Mouse (Mus musculus): ENCODE measurements around the gene Pde4a.
"Not testable (repeated sequence)": the region's sequence is repeated elsewhere in the genome, so short reads cannot be mapped to it uniquely, and the experiment has no call there.

Pde4a gene

GRCm38 (mm10) chr9:21245113-21245487 lies 79.6 kb downstream of the Pde4a start:
- no peak for DNase-seq (ENCODE audit: low spot score)

GRCm38 (mm10) chr9:21246342-21246741 lies 80.8 kb downstream of the Pde4a start:
- no peak for DNase-seq (ENCODE audit: low spot score)

DNA sequence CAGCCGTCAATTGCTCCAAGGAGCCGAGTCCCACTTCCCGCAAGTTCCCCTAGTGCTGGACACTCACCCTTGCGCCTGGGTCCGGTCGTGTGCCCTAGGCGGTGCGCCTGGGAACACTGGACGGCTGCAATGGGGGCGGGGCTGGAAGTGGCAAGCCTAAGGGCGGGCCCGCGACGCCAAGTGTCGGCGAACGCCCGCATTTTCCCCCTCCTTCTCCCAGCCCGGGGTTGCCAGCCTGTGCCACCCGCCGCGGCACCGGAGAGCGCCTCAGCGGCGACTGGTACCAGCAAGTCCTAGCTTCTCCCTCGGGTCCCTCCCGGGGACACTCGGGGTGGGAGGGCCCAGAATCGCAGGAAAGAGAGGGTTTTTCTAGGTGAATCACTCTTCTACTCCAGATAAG lies 82.8 kb downstream of the Pde4a start, which contains the start of gene S1pr5:
TSS of gene S1pr5 (minus strand) at position 118 of the 400 bp plus-strand sequence.
- DNase-seq (ENCODE audit: low spot score), result no peak

- no peak for DNase-seq (ENCODE audit: low spot score)
These were observed 84.4 kb downstream of the Pde4a start for GRCm38 (mm10) chr9:21249629-21250508.

- DNase-seq (ENCODE audit: low spot score), result no peak
These were observed 85.0 kb downstream of the Pde4a start for GRCm38 (mm10) chr9:21250509-21250908.

DNA sequence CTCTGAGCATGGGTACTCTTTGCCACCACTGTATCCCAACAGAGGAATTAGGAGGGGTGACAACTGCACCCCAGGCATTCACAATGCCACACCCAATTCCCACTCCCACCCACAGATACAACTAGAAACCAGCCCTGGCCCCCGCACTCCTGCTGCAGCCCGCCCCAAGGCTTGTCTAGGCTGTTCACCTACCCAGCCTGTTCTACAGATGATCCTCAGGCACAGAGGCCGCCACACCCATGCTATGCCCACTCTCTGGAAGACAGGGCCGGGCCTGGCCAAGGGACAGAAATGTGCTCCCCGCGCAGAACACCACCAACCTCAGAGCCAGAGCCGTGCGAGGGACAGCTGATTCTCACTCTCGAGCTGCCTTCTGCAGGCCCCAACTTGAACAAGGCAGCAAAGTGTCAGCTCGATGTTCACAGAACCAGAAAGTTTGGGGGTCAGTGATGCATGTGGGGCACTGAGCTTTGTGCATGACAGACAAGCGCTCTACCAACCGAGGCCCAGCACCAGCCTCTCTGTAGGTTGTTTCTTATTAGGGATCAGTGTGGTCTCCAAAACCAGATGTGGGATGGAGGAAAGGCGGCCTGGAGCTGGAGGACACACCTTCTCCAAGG lies 85.7 kb downstream of the Pde4a start:
- DNase-seq (ENCODE audit: low spot score), result no peak

GRCm38 (mm10) chr9:21254690-21255089 lies 89.2 kb downstream of the Pde4a start:
- no peak for DNase-seq (ENCODE audit: low spot score)

DNA sequence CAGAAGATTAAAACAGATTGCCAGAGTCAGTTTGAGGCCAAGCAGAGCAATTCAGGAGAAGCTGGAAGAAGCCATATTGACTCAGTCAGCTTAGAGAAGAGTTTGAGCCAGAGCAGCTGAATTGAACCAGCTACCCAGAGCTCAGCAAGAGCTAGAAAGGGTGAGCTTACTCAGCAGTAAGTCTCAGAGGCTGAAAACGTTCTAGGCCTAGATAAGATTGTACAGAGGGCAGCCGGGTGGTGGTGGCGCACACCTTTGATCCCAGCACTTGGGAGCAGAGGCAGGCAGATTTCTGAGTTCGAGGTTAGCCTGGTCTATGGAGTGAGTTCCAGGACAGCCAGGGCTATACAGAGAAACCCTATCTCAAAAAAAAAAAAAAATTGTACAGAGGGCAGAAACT lies 90.8 kb downstream of the Pde4a start:
- not testable (repeated sequence) for DNase-seq (ENCODE audit: low spot score)

DNA sequence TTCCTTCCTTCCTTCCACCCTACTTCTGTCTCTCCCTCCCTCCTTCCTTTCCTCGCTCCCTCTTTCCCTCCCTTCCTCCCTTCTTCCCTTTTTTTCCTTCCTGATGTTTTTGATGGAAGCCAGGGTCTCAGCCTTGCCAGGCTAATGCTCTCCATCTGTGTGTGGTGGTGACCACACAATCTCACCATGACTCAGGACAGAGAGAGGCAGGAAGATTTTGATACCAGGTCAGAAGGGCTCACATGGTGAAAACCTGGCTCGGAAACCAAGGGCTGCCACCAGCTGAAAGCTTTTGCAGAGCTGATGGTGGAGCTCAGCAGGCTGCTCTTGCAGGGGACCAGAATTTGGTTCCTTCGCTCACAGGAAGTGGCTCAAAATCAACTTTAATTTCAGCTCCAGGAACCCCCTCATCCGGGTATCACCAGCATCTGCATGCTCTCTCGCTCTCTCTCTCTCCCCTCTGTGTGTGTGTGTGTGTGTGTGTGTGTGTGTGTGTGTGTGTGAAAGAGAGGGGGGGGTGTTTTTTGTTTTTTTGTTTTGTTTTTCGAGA lies 95.1 kb downstream of the Pde4a start:
- DNase-seq (ENCODE audit: low spot score), result no peak

GRCm38 (mm10) chr9:21261831-21262230 lies 96.3 kb downstream of the Pde4a start:
- DNase-seq (ENCODE audit: low spot score), result no peak

Measured in left cerebral cortex, adult 11 months (tissue).